Mouse (Mus musculus): Measurements from ENCODE around the gene Cel.

DNA sequence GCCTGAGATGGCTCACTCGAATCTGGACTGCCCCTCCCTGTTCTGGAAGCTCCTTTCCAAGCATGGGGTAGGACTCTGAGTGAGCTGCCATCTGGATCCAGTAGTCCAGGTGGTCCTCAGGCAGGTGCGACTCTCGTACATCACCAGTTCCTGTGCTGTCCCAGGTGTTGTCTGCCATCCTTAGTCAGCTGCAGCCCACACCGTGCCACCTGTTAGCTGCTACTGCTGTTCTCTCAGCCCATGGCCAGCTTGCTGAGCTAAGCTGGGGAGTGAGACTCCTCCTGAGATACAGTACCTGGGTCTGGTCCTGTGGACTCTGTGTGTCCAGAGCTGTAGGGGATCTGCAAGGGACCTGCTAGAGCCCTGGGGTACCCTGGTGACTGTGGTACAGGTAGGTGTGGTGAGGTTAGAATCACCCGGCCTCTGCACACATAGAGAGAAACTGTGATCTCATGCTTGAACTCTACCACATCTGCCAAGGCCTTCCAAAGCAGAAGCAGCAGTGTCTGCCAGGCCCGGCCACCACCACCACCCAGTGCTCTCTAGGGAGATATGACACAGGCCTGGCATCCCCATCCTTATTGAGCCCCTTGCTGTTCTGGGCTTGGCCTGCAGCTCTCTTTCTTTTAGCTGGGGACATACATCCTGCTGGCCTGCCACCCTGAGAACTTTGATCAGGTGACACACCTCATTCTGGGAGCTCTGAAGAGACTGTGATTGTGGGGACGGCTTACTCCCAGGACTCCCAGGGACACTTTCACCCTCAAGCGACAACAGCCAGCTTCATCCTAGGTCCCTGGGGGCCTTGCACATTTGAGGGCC lies 25.0 kb downstream of the Cel start:
- no peak for TF ChIP-seq CTCF (conservative IDR thresholded peaks at IDR 0.05; ENCODE audit: low read length)
- no peak for TF ChIP-seq NANOG (IDR thresholded peaks at IDR 0.05; ENCODE audit: borderline replicate concordance, low read length)

Measured in E14TG2a.4 (cell line).